Mouse (Mus musculus) hindbrain, embryonic 10.5 days (tissue): ENCODE measurements at regions not wholly inside any gene's neighbourhood (a gene's known extent, or its start where the extent isn't known, plus 50 kb on each side); places are given as distances from the start of the nearest gene placed in this dataset.
A peak's percentile ranks its signal among the peaks of the same experiment; 100 is the strongest.

Source experiments
- DNase-seq: peaks from one replicate; pipeline ENCODE4 v3.0.0-alpha.2; 2017; ENCODE audit warnings: low spot score
- H3K27ac ChIP-seq: fragments of 300-500 bp; sonication (generic); 2 replicates; pipeline ENCODE4 v1.5.1; 2016; ENCODE audit warnings: mild to moderate bottlenecking, moderate library complexity
- H3K27me3 ChIP-seq: fragments of 300-500 bp; sonication (generic); 2 replicates; pipeline ENCODE4 v1.6.1; 2016; ENCODE audit warnings: mild to moderate bottlenecking; ENCODE audit not compliant: poor library complexity, insufficient read depth, severe bottlenecking
- H3K36me3 ChIP-seq: fragments of 300-500 bp; sonication (generic); 2 replicates; pipeline ENCODE4 v1.6.1; 2016; ENCODE audit warnings: mild to moderate bottlenecking, moderate library complexity
- H3K4me1 ChIP-seq: fragments of 300-500 bp; sonication (generic); replicated peaks from 2 replicates; pipeline ENCODE4 v1.6.1; 2016; ENCODE audit warnings: mild to moderate bottlenecking
- H3K4me3 ChIP-seq: fragments of 300-500 bp; sonication (generic); 2 replicates; pipeline ENCODE4 v1.5.1; 2016; ENCODE audit warnings: mild to moderate bottlenecking, moderate library complexity
- H3K9me3 ChIP-seq: fragments of 300-500 bp; sonication (generic); 2 replicates; pipeline ENCODE4 v1.6.1; 2016; ENCODE audit warnings: mild to moderate bottlenecking, moderate library complexity
- WGBS: fragments of 180-500 bp; shearing (Covaris S2); methylation state at CpG from one replicate; pipeline ENCODE4 v1.1.7; 2016; 5-methylcytosine and 5-hydroxymethylcytosine counted together

GRCm38 (mm10) chr19:18200105-18200782 is 362.8 kb upstream of the Pcsk5 start:
- WGBS: 70% methylated on average over 4 of the region's 4 CpGs
- Histone ChIP-seq H3K27ac (no peak overlapping the region), H3K9me3 (no peaks in the 10 kb centered on the region), H3K27me3 (no peaks in the 10 kb centered on the region), H3K4me3 (no peak overlapping the region), H3K4me1 (no peaks in the 10 kb centered on the region), H3K36me3 (no peaks in the 10 kb centered on the region)
- DNase-seq: no peak

- Histone ChIP-seq H3K4me1 (no peaks in the 10 kb centered on the region), H3K27ac (no peak overlapping the region), H3K27me3 (no peaks in the 10 kb centered on the region), H3K9me3 (no peaks in the 10 kb centered on the region), H3K4me3 (no peak overlapping the region), H3K36me3 (no peaks in the 10 kb centered on the region)
- WGBS: 66% methylated on average over 4 of the region's 4 CpGs
- no peak for DNase-seq
Measured at GRCm38 (mm10) chr19:18189102-18189742, 351.8 kb upstream of the Pcsk5 start.

GRCm38 (mm10) chr19:18188122-18188866 is 350.9 kb upstream of the Pcsk5 start:
- Histone ChIP-seq H3K27me3 (no peaks in the 10 kb centered on the region), H3K36me3 (no peaks in the 10 kb centered on the region), H3K4me3 (no peak overlapping the region), H3K9me3 (no peaks in the 10 kb centered on the region), H3K4me1 (no peaks in the 10 kb centered on the region), H3K27ac (no peak overlapping the region)
- no peak for DNase-seq
- WGBS: 80% methylated on average over 9 of the region's 9 CpGs

- H3K36me3 ChIP-seq: no peaks in the 10 kb centered on the region
- no peak overlapping the region for H3K27ac ChIP-seq
- DNase-seq: no peak
- no peak overlapping the region for H3K4me3 ChIP-seq
- H3K27me3 ChIP-seq: no peaks in the 10 kb centered on the region
- H3K9me3 ChIP-seq: no peaks in the 10 kb centered on the region
- 73% methylated on average over 1 of the region's 1 CpGs for whole genome bisulfite sequencing
- no peaks in the 10 kb centered on the region for H3K4me1 ChIP-seq
Measured at GRCm38 (mm10) chr19:18185767-18186554, 348.5 kb upstream of the Pcsk5 start.

- Histone ChIP-seq H3K27ac (no peak overlapping the region), H3K4me3 (no peak overlapping the region), H3K9me3 (no peaks in the 10 kb centered on the region), H3K27me3 (no peaks in the 10 kb centered on the region), H3K36me3 (no peaks in the 10 kb centered on the region), H3K4me1 (no peaks in the 10 kb centered on the region)
- no peak for DNase-seq
- WGBS: 87% methylated on average over 2 of the region's 2 CpGs
Measured at GRCm38 (mm10) chr19:18185211-18185610, 347.8 kb upstream of the Pcsk5 start.

GRCm38 (mm10) chr19:18176200-18176599 is 338.8 kb upstream of the Pcsk5 start:
- 77% methylated on average over 3 of the region's 3 CpGs for WGBS
- H3K4me3 ChIP-seq: no peak overlapping the region
- no peak for DNase-seq
- no peaks in the 10 kb centered on the region for H3K4me1 ChIP-seq
- no peak overlapping the region for H3K27ac ChIP-seq
- no peaks in the 10 kb centered on the region for H3K9me3 ChIP-seq
- H3K36me3 ChIP-seq: no peaks in the 10 kb centered on the region
- H3K27me3 ChIP-seq: no peaks in the 10 kb centered on the region

- Histone ChIP-seq H3K9me3 (no peaks in the 10 kb centered on the region), H3K27ac (no peak overlapping the region), H3K27me3 (no peaks in the 10 kb centered on the region), H3K36me3 (no peaks in the 10 kb centered on the region), H3K4me1 (no peaks in the 10 kb centered on the region), H3K4me3 (no peak overlapping the region)
- DNase-seq: no peak
- WGBS: 90% methylated on average over 3 of the region's 3 CpGs
Measured at GRCm38 (mm10) chr19:18146494-18146893, 309.1 kb upstream of the Pcsk5 start.

GRCm38 (mm10) chr19:18130936-18131335 is 293.5 kb upstream of the Pcsk5 start:
- H3K4me3 ChIP-seq: no peak overlapping the region
- H3K27ac ChIP-seq: no peak overlapping the region
- no peaks in the 10 kb centered on the region for H3K4me1 ChIP-seq
- no peaks in the 10 kb centered on the region for H3K9me3 ChIP-seq
- H3K27me3 ChIP-seq: no peaks in the 10 kb centered on the region
- DNase-seq: no peak
- no peaks in the 10 kb centered on the region for H3K36me3 ChIP-seq
- WGBS: 95% methylated on average over 3 of the region's 3 CpGs

- H3K4me3 ChIP-seq: no peak overlapping the region
- no peak overlapping the region for H3K27ac ChIP-seq
- DNase-seq: no peak
- H3K36me3 ChIP-seq: no peaks in the 10 kb centered on the region
- H3K27me3 ChIP-seq: no peaks in the 10 kb centered on the region
- 90% methylated on average over 2 of the region's 2 CpGs for WGBS
- H3K9me3 ChIP-seq: no peaks in the 10 kb centered on the region
- no peaks in the 10 kb centered on the region for H3K4me1 ChIP-seq
Measured at GRCm38 (mm10) chr19:18128786-18129185, 291.4 kb upstream of the Pcsk5 start.

- Histone ChIP-seq H3K27ac (no peak overlapping the region), H3K9me3 (no peaks in the 10 kb centered on the region), H3K27me3 (no peaks in the 10 kb centered on the region), H3K4me1 (peaks cover 9% of the 10 kb centered on the region), H3K4me3 (no peak overlapping the region), H3K36me3 (no peaks in the 10 kb centered on the region)
- DNase-seq: no peak
- 87% methylated on average over 6 of the region's 6 CpGs for WGBS
Measured at GRCm38 (mm10) chr19:18106236-18106635, 268.8 kb upstream of the Pcsk5 start.

- H3K36me3 ChIP-seq: no peaks in the 10 kb centered on the region
- H3K27me3 ChIP-seq: no peaks in the 10 kb centered on the region
- 96% methylated on average over 2 of the region's 2 CpGs for WGBS
Measured at GRCm38 (mm10) chr19:18104590-18104989, 267.2 kb upstream of the Pcsk5 start.

GRCm38 (mm10) chr19:18101423-18102341 is 264.2 kb upstream of the Pcsk5 start:
- WGBS: 21% methylated on average over 4 of the region's 4 CpGs
- peak; percentile 32 for DNase-seq
- peak overlapping the region; percentile 78 for H3K27ac ChIP-seq

More at GRCm38 (mm10) chr19:18104590-18104989, 267.2 kb upstream of the Pcsk5 start:
- Histone ChIP-seq H3K27ac (no peak overlapping the region), H3K4me3 (no peak overlapping the region), H3K9me3 (no peaks in the 10 kb centered on the region), H3K4me1 (peaks cover 9% of the 10 kb centered on the region)
- no peak for DNase-seq

More at GRCm38 (mm10) chr19:18101423-18102341, 264.2 kb upstream of the Pcsk5 start:
- H3K27me3 ChIP-seq: no peaks in the 10 kb centered on the region
- H3K9me3 ChIP-seq: no peaks in the 10 kb centered on the region
- no peaks in the 10 kb centered on the region for H3K36me3 ChIP-seq
- H3K4me3 ChIP-seq: no peak overlapping the region
- H3K4me1 ChIP-seq: peaks cover 9% of the 10 kb centered on the region
